Mouse (Mus musculus) heart, embryonic 12.5 days (tissue): ENCODE measurements around the gene Nploc4. TPM values are rescaled to one million over a fixed set of nuclear protein-coding genes. Genes with fewer than 3 reads are reported as not detected.

Experiments
- ATAC-seq: fragments of 200-750 bp; cut with Nextera tagmentation; 2 replicates; pipeline ENCODE4 v1.8.0; 2017; ENCODE audit warnings: moderate TSS enrichment, moderate library complexity; ENCODE audit not compliant: insufficient number of reproducible peaks, low FRiP score
- H3K27ac ChIP-seq: fragments of 300-500 bp; sonication (generic); 2 replicates; pipeline ENCODE4 v1.5.1; 2016; ENCODE audit warnings: mild to moderate bottlenecking, moderate library complexity; ENCODE audit not compliant: poor library complexity, severe bottlenecking
- H3K27me3 ChIP-seq: fragments of 300-500 bp; sonication (generic); replicated peaks from 2 replicates; pipeline ENCODE4 v1.6.1; 2016; ENCODE audit warnings: mild to moderate bottlenecking, moderate library complexity
- H3K36me3 ChIP-seq: fragments of 300-500 bp; sonication (generic); 2 replicates; pipeline ENCODE4 v1.6.1; 2016; ENCODE audit warnings: mild to moderate bottlenecking, moderate library complexity
- H3K4me1 ChIP-seq: fragments of 300-500 bp; sonication (generic); replicated peaks from 2 replicates; pipeline ENCODE4 v1.6.1; 2016; ENCODE audit warnings: mild to moderate bottlenecking
- H3K4me2 ChIP-seq: fragments of 300-500 bp; sonication (generic); 2 replicates; pipeline ENCODE4 v1.6.1; 2016; ENCODE audit warnings: mild to moderate bottlenecking, moderate library complexity
- H3K4me3 ChIP-seq: fragments of 300-500 bp; sonication (generic); 2 replicates; pipeline ENCODE4 v1.5.1; 2016; ENCODE audit warnings: mild to moderate bottlenecking
- H3K9ac ChIP-seq: fragments of 300-500 bp; sonication (generic); 2 replicates; pipeline ENCODE4 v1.6.1; 2016; ENCODE audit warnings: mild to moderate bottlenecking, moderate library complexity
- H3K9me3 ChIP-seq: fragments of 300-500 bp; sonication (generic); replicated peaks from 2 replicates; pipeline ENCODE4 v1.6.1; 2016; ENCODE audit warnings: mild to moderate bottlenecking, moderate library complexity
- WGBS: fragments of 180-500 bp; shearing (Covaris S2); methylation state at CpG from one replicate; pipeline ENCODE4 v1.1.7; 2016; 5-methylcytosine and 5-hydroxymethylcytosine counted together
- polyA plus RNA-seq: library from polyadenylated mRNA; unstranded; fragments of >200 nt; fragmentation: Nextera tagmentation; extraction: Ambion mirVana; gene quantifications from 2 replicates; pipeline ENCODE4 v1.2.1, GENCODE M21; 2016

Gene Nploc4
- polyA plus RNA-seq, result 43.2 and 45.2 TPM in 2 replicates

- Histone ChIP-seq H3K4me1 (peaks cover 12% of the 10 kb centered on the region), H3K27ac (peak within 1 kb of the TSS; percentile 85), H3K9me3 (no peaks in the 10 kb centered on the region), H3K36me3 (peaks cover 32% of the 10 kb centered on the region), H3K4me2 (peak within 1 kb of the TSS; percentile 89), H3K9ac (peak within 1 kb of the TSS; percentile 96), H3K27me3 (no peaks in the 10 kb centered on the region), H3K4me3 (peak within 1 kb of the TSS; percentile 95)
- under 1% methylated on average over 75 of the region's 77 CpGs for WGBS
- ATAC-seq, result peak; percentile 90
Observed at GRCm38 (mm10) chr11:120437152-120437856, at the start of gene Nploc4. TSS of gene Nploc4 (minus strand) at chr11:120437708.

- Histone ChIP-seq H3K9ac (peak overlapping the region; percentile 96), H3K4me2 (peak overlapping the region; percentile 91), H3K4me1 (peaks cover 22% of the 10 kb centered on the region), H3K36me3 (peaks cover 70% of the 10 kb centered on the region), H3K4me3 (peak overlapping the region; percentile 94), H3K9me3 (no peaks in the 10 kb centered on the region), H3K27ac (peak overlapping the region; percentile 81), H3K27me3 (no peaks in the 10 kb centered on the region)
- WGBS, result 9% methylated on average over 10 of the region's 10 CpGs
- no peak for ATAC-seq
Observed at GRCm38 (mm10) chr11:120485251-120485650, 47.7 kb upstream of the Nploc4 start.

GRCm38 (mm10) chr11:120484265-120484981, 46.9 kb upstream of the Nploc4 start, which contains the start of gene Mrpl12:
TSS of gene Mrpl12 (plus strand) at chr11:120484613.
- peak within 1 kb of the TSS; percentile 91 for H3K4me2 ChIP-seq
- peak within 1 kb of the TSS; percentile 96 for H3K9ac ChIP-seq
- H3K36me3 ChIP-seq, result peaks cover 75% of the 10 kb centered on the region
- H3K27ac ChIP-seq, result peak within 1 kb of the TSS; percentile 81
- no peaks in the 10 kb centered on the region for H3K9me3 ChIP-seq
- WGBS, result under 1% methylated on average over 60 of the region's 60 CpGs
- peak; percentile 93 for ATAC-seq
- no peaks in the 10 kb centered on the region for H3K27me3 ChIP-seq
- peaks cover 19% of the 10 kb centered on the region for H3K4me1 ChIP-seq
- peak within 1 kb of the TSS; percentile 94 for H3K4me3 ChIP-seq

- Histone ChIP-seq H3K9me3 (no peaks in the 10 kb centered on the region), H3K27me3 (no peaks in the 10 kb centered on the region), H3K4me3 (no peak overlapping the region), H3K4me1 (peaks cover 18% of the 10 kb centered on the region), H3K27ac (no peak overlapping the region), H3K4me2 (peak overlapping the region; percentile 91), H3K36me3 (peaks cover 77% of the 10 kb centered on the region), H3K9ac (0 out of 2 replicates have a peak overlapping the region, but pooled peaks have one; percentile 40)
- WGBS, result 79% methylated on average over 7 of the region's 7 CpGs
- no peak for ATAC-seq
Observed at GRCm38 (mm10) chr11:120483448-120483934, 46.0 kb upstream of the Nploc4 start.

- Histone ChIP-seq H3K4me1 (peaks cover 10% of the 10 kb centered on the region), H3K27me3 (no peaks in the 10 kb centered on the region), H3K4me3 (no peak overlapping the region), H3K36me3 (peaks cover 72% of the 10 kb centered on the region), H3K9ac (no peak overlapping the region), H3K9me3 (no peaks in the 10 kb centered on the region), H3K4me2 (no peak overlapping the region), H3K27ac (no peak overlapping the region)
- ATAC-seq, result no peak
- 95% methylated on average over 6 of the region's 6 CpGs for WGBS
Observed at GRCm38 (mm10) chr11:120472052-120472451, 34.5 kb upstream of the Nploc4 start.

GRCm38 (mm10) chr11:120467736-120468092, 30.2 kb upstream of the Nploc4 start:
- no peak overlapping the region for H3K27ac ChIP-seq
- ATAC-seq, result no peak
- WGBS, result 1% methylated on average over 33 of the region's 33 CpGs
- H3K4me1 ChIP-seq, result peaks cover 27% of the 10 kb centered on the region
- H3K9ac ChIP-seq, result peak overlapping the region; percentile 89
- H3K27me3 ChIP-seq, result no peaks in the 10 kb centered on the region
- peak overlapping the region; percentile 93 for H3K4me2 ChIP-seq
- peak overlapping the region; percentile 96 for H3K4me3 ChIP-seq
- no peaks in the 10 kb centered on the region for H3K9me3 ChIP-seq
- H3K36me3 ChIP-seq, result peaks cover 60% of the 10 kb centered on the region

- ATAC-seq, result peak; percentile 100
- Histone ChIP-seq H3K27ac (peak within 1 kb of the TSS; percentile 72), H3K4me1 (peaks cover 27% of the 10 kb centered on the region), H3K4me3 (peak within 1 kb of the TSS; percentile 96), H3K4me2 (peak within 1 kb of the TSS; percentile 98), H3K9me3 (no peaks in the 10 kb centered on the region), H3K27me3 (no peaks in the 10 kb centered on the region), H3K9ac (peak within 1 kb of the TSS; percentile 89), H3K36me3 (peaks cover 60% of the 10 kb centered on the region)
- WGBS, result under 1% methylated on average over 54 of the region's 54 CpGs
Observed at GRCm38 (mm10) chr11:120467051-120467735, 29.7 kb upstream of the Nploc4 start, which contains the start of gene Arl16. TSS of gene Arl16 (minus strand) at chr11:120467607.

- no peak for ATAC-seq
- no peak overlapping the region for H3K9ac ChIP-seq
- no peak overlapping the region for H3K4me3 ChIP-seq
- H3K9me3 ChIP-seq, result no peaks in the 10 kb centered on the region
- WGBS, result 73% methylated on average over 4 of the region's 4 CpGs
- H3K4me2 ChIP-seq, result peak overlapping the region; percentile 98
- H3K4me1 ChIP-seq, result peaks cover 27% of the 10 kb centered on the region
- H3K27ac ChIP-seq, result no peak overlapping the region
- no peaks in the 10 kb centered on the region for H3K27me3 ChIP-seq
- peaks cover 60% of the 10 kb centered on the region for H3K36me3 ChIP-seq
Observed at GRCm38 (mm10) chr11:120465521-120465920, 28.0 kb upstream of the Nploc4 start.

- H3K27me3 ChIP-seq, result no peaks in the 10 kb centered on the region
- WGBS, result 80% methylated on average over 5 of the region's 5 CpGs
- no peaks in the 10 kb centered on the region for H3K9me3 ChIP-seq
- no peak overlapping the region for H3K9ac ChIP-seq
- H3K36me3 ChIP-seq, result peaks cover 59% of the 10 kb centered on the region
- ATAC-seq, result no peak
- H3K4me1 ChIP-seq, result peaks cover 28% of the 10 kb centered on the region
- H3K4me2 ChIP-seq, result no peak overlapping the region
- H3K4me3 ChIP-seq, result no peak overlapping the region
- H3K27ac ChIP-seq, result no peak overlapping the region
Observed at GRCm38 (mm10) chr11:120464365-120464764, 26.9 kb upstream of the Nploc4 start.

- Histone ChIP-seq H3K4me3 (no peak overlapping the region), H3K27ac (no peak overlapping the region), H3K9me3 (no peaks in the 10 kb centered on the region), H3K27me3 (no peaks in the 10 kb centered on the region), H3K4me2 (no peak overlapping the region), H3K4me1 (peaks cover 33% of the 10 kb centered on the region), H3K36me3 (peaks cover 58% of the 10 kb centered on the region), H3K9ac (no peak overlapping the region)
- ATAC-seq, result no peak
- WGBS, result 87% methylated on average over 2 of the region's 2 CpGs
Observed at GRCm38 (mm10) chr11:120463536-120463935, 26.0 kb upstream of the Nploc4 start.
